Mouse (Mus musculus): ENCODE data around the gene Kif3b.
A peak's percentile ranks its signal among the peaks of the same experiment; 100 is the strongest.

Kif3b gene

DNA sequence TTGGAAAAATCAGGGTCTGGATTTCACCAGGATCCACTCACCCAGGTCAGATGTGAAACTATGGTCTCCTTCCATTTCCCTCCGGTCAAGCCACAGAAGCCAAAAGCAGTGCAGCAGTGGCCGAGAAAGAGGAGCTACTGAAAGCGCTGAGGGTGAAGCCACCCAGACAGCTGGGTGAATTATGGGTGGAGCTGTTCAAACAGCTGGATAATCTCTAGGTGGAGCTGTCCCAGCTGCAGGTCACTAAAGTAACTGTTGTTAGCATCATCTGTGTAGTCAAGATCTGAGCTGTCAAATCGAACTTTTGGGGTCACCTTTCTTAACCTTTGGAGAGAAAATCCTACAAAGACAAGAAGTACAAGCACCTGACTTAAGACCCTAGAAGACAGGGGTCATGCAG lies 7.2 kb downstream of the Kif3b start:
- no peak for DNase-seq

DNA sequence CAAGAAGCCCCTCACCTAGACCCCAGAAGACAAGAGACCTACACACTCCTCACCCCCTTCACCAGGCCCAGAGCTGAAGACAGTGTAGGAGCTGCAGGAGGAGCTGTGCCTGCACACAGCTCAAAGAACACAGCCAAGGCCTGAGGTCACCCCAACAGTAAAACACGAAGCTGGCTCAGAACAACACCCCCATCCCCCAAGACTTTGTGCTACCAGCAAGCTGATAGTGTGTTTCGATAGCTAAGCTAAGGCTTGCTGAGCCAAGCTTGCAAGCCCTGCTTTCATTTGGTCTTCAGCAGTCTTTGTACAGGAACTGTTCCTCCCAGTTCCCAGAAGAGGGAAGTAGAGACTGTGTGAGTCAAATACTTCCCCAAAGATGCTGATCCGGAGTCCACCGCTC lies 7.7 kb downstream of the Kif3b start:
- DNase-seq, result no peak

DNA sequence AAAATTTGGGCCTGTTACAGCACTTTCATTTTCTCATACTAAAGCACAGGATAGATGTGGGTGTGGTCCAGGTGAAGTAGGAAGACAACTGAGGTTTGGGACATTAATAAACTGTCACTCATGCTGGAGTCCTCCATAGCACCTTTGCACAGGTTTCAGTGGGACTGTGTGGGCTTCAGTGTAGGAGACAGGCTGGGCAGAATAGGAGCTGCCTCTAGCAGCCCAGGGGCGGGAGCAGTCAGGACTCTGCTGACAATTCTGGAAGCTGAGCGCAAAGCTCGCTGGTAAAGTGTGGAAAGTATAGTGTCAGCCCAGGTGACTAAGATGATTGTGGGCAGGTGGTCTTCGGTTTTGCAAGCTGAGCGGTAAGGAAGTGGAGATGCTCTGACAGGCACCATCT lies 9.9 kb downstream of the Kif3b start:
- no peak for DNase-seq

DNA sequence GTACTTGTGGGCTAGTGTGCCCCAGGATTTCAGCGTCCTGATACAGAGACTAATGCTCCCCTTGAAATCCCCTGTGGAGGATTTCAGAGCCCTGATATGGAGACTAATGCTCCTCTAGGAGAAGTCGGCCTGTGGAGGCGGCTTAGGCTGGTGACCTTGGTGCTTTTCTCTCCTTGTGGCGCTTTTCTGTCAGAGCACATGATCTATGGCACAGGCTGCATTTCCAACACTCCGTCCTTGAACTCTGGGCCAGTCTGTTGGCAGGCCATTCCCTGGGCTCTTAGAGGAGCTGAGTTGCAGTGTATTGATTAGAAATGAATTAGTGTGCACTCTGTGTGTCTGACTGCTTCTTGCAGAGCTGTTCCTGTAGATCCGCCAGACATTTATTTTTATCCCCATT lies 14.0 kb downstream of the Kif3b start:
- no peak for DNase-seq

DNA sequence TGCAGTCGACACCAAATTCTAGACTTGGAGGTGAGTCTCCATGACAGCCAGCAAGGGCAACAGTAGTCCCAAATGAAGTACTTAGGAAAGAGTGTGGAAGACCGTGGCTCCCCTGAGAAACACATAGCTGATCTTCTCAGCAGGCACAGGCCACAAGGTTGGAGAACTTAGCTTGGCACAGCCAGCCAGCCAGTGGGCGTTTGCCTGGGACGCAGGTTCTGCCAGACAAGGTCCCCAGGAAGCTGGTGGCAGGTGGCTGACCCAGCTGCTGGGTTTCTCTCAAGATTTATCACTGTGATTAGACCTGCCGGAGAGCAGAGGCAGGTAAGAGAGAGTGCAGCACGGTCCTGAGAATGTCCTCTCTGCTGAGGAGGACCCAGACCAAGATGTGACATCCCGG lies 17.4 kb downstream of the Kif3b start:
- DNase-seq, result no peak

DNA sequence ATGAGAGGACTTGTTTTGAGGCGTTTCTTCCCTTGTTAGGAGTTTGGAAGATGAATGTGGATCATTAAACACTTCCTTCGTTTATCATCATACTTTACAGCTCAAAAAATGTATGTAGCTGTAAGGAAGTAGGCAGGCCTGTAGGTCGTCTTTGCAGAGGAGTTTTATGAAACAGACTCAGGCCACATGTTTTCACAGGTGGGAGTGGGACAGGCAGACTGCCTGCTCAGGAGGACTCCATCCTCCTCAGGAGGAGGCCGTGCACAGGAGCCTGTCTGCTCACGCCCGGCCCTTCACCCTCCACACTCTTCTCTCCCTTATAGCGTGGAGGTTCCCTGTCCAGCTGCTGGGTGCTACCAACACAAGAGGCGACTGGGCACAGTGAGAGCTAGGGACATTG lies 17.9 kb downstream of the Kif3b start:
- DNase-seq, result no peak

DNA sequence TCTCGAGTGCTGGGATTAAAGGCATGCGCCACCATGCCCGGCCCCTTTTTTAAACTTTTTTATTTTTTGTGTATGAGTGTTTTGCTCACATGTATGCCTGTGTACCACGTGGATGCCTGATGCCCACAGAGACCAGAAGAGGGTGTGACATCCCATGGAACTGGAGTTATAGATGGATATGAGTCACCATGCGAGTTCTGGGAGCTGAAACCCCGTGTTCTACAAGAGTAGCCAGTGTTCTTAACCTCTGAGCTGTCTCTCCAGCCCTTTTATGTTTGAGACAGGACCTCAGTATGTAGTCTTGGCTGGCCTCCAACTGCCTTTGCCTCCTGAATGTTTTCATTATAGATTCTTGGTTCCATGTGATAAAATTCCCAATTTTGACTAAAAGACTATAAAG lies 19.0 kb downstream of the Kif3b start:
- no peak for DNase-seq

DNA sequence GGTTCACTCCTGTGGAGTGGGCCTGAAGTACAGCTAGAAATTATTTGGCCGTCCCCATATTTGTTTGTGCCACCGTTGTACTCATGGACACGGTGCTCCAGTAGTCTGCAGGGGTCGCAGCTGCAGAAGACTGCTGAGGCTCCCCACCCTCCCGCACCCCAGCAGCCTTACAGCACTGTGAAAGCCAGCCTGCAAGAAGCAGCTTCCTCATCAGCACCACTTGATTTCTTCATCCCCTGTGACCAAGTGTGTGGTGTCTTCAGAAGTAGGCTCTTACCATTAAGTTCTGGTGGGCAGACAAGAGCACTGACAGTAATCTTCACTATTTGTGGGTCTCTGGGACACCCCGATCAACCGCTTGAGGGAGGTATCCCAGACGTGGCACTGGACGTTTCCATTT lies 21.7 kb downstream of the Kif3b start:
- DNase-seq, result no peak

DNA sequence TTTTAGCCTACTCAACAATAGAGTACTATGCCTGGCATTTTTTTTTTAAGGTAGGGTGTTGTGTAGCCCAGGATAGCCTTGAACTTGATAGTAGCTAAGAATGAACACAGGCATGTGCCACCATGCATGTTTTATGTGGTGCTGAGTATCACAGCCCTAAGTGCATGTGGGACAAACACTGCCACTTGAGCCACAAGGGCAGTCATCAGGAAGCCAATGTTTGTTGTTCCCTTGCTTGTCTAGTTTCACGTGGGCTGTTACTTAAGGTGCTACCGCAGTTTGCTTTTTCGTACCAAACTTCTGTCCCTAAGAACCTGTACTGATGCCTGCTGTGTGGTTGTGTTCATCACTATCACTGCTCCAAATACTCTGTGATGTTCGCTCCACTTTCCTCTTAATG lies 27.2 kb downstream of the Kif3b start:
- DNase-seq, result no peak

DNA sequence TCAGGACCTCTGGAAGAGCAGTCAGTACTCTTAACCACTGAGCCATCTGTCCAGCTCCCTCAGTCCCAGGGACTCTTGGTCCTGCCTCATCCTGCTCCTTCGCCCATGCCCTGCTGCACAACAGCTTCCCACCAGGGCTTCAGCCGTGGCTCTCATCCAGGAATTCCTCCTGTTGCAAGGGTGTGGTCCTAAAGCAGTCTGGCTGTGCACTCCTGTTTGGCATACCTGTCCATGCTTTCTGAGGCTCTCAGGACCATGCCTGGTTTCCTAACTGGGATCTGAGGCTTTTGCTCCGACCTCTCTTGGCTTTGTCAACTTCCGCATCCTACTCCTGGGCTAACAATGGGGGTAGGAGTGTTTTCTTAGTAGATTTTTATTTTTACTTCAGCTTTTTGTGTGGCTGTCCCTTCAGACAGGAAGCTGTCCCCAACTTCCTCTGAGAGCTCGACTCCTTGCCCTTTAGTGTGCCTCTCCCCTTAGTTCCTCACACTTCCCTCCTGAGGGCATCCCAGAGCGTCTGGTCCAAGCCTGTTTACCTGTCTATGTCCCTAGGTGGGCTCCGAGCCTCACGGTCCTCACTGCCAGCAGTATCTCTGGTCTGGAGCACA lies 27.9 kb downstream of the Kif3b start:
- DNase-seq, result no peak

DNA sequence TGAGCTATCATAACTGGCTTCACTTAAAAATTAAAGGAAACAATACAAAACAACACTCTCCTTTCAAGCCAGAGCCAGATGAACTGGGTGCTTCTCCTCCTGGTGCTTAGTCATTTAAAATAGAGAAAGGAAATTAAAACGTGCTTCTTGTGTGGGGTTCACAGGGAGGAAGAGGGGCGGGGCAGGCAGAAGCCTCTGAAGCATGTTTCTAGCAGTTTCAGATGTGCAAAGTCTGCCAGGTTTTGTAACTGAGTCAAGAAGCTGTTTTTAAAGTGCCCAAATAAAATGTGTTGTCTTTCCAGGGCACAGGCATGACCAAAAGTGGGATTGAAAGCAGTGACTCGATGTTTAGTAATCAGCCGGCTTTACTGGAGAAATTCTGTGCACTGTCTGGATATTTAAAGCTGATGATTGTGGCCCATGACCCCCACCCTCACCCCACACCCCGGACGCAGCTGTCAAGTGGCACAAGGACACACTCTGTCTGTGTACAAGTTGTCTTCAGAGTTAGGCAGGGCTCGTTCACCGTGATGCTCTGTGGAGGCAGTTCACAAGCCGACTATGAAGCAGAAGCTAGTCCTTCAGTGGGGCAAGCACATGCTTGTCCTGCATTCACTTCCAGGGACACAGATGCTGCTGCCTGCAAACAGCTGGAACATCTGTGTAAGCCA lies 34.6 kb downstream of the Kif3b start:
- DNase-seq, result no peak

DNA sequence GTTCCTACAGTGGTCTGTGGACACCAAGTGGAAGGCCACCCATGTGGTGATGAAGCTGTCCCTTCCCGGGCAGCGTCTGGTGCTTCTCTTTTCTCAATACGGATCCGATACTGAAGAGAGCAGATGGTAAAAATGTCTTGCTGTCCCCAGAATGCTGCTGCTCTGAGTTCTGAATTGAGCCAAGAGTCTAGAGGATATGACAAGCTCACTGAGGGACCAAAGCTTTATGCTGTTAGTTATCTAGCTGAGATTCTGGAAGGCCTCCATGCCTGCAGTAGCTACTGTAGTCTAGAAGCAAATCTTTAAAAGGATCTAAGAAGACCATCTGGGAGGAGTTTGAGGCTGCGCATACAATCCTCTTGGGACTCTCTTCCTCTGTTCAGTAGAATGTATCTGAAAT lies 41.1 kb downstream of the Kif3b start:
- DNase-seq, result no peak

DNA sequence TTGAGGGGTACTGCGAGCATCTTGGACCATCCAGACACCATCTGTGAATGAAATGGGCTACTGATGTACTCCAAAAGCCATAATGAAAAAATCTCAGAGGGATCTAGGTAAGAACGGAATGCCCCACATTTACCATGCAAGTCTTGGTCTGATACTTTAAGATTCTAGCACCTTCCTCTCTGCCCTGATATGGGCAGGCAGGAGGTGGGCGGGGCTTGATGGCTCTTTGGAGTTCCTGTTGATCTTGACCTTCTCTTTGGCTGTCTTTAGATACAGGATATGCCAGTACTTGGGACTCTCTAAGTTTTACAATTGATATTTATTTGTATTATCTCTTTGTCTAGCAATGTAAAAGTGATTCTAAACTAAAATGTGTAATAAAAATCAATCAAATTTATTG lies 41.8 kb downstream of the Kif3b start:
- no peak for DNase-seq

DNA sequence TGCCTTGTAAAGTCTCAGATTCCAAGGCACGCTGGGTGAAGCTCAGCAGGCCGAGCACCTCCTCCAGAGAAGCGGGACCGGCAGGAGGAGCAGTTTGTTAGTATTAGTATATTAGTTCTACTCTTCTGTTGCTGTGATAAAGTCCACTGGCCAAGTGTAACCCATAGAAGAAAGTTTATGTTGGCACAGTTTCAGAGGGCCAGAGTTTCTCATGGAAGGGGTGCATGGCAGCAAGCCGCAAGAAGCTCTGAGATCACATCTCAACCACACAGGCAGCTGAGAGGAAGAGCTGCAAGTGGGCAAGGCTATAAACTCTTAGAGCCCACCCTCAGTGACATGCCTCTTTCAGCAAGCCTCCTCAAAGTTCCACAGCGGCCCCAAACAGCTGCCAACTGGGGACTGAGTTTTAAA lies 42.6 kb downstream of the Kif3b start:
- DNase-seq, result no peak

DNA sequence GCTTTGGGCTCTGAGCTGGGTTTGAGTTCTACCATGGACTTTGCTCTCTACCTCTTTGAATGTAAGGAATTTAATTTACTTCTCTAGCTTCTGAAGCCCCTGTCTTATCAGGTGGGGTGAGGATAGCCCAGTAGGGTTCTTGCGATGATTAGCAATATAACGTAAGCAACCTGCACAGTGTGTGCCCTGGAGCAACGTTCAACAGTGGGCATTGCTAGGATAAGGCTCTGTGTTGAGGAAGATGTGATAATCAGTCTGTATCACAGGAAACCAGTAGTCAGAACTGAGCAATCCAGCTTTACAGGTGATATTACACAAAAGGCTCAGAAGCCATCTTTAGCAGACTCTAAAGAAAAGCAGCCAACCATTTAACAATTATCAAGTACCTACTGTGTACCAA lies 43.1 kb downstream of the Kif3b start:
- no peak for DNase-seq

DNA sequence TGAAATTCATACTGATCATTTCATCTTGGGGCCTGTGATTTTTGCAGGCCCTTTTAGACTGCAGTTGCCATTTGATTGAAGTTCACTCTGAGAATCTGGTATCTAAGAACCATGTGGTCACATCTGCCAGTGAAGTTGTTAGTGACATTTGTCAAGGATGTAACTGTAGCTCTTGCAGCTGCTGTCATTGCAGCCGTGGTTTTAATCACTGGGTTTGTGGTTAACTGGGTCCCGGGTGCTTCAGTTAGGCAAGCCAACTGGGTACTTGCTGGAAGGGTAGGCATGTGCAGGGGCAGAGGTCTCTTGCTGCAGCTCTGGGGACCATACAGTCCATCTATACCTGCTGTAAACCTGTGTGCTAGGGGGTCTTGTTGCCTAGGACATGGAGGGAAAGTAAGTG lies 44.9 kb downstream of the Kif3b start:
- no peak for DNase-seq

DNA sequence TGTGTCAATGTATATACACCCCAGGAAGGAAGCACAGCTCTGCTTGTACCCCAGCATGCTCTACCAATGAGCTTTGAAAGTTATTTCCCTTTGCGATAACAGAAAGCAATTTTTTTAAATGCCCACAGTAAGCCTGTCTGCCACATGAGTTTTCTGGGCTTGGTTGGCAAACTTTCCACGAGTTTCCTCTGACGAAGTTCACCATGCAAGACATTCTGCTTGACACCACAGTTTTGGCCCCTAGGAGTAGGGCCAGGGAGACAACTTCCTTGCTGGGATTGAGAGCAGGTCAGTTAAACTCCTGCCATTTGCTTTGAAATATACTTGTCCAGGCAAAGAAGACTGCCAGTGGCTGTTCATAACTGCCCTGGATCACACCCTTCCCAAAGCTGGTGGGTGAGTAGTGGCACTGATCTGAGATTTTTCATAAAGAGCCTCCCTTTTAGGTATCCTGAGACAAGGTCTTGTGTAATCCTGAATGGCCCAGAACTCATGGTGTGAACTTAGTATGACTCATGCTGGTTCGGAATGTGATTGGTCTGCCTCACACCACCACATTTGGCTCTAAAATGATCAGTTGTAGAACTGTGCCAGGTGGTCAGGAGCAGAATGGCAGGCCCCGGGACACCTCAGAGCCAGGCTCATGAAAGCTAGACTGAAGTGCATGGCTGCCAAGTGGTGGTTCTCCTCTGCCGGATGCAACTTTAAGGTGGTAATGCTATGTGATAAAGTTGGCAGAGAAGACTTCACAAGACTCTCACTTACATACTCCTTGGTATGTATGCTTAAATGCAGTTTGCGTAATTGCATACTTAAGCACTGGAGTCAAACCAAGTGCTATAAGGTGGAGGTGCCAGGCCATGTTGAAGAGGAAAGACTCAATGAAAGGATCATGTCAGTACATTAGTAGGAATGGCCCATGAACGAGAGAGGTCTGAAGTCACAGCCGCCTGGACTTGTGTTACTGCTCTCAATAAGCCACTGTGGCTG lies 47.4 kb downstream of the Kif3b start:
- DNase-seq, result no peak

DNA sequence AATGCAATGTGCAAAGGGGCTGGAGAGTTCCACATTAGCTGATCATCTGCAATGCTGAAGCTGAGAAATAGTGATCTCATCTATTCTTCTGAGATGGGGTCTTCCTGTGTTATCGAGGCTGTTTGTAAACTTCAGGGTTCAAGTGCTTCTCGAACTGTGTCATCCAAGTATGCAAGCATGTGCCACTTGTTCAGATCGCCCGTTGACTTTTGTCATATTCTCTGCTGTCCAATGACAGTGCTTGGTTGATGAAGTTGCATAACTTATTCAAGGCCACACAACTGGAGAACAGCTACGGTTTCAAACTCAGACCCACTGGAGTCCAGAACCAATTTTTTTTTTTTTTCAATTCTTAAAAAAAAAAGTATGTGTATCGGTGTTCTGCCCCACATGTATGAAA lies 51.0 kb downstream of the Kif3b start:
- DNase-seq, result no peak

DNA sequence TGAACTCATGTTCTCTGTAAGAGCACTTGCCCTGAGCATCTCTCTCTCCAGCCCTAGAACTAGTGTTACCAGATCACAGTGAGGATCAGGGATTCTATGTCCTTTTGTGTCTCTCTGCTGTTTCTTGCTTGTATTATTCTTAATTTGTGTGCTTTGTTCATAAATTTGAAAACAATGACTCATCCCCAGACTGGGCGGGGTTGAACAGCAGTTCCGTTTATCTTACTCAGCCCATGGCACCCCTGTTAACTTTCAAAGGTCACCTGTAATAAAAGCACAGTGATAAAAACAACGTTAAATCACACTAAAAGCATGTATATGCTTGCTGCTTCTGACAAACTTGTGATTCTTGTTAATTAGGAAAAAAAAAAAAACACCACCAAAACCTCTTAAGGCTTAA lies 51.4 kb downstream of the Kif3b start:
- DNase-seq, result no peak

DNA sequence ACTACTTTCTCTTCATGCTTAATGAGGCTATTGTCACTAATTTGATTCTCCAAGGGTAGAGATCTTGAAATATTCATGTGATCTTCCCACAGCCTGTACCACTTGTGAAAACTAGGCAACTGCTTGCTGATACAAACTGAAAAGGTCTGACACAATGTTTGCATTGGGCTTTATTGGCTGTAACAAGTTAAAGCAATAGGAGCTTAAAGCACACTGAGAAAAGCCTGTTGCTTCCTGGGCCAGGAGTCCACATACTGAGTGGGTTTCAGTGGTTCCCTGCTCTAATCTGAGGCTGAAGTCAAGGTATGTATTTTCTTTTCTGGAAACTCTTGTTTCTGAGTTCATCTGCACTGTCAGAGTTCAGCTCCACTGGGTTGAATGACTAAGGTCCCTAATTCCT lies 52.0 kb downstream of the Kif3b start:
- no peak for DNase-seq

DNA sequence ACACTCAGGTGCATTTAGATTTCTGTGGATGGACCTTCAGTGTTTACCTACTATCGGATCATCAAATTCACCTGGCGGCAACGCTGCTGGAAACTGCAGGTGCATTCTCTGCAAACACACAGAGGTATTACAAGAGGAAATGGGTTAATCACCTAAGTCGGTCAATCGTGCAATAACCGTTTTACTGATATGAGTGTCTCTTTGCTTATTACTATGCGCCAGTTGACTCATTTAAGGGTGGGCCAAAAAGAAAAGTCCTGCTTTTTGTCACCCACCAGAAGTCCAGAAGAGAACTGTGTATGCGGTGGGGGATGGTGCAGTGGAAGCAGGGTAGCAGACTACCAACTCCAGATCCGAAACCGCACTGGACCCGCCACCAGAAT lies 53.8 kb downstream of the Kif3b start:
- peak; percentile 17 for DNase-seq

DNA sequence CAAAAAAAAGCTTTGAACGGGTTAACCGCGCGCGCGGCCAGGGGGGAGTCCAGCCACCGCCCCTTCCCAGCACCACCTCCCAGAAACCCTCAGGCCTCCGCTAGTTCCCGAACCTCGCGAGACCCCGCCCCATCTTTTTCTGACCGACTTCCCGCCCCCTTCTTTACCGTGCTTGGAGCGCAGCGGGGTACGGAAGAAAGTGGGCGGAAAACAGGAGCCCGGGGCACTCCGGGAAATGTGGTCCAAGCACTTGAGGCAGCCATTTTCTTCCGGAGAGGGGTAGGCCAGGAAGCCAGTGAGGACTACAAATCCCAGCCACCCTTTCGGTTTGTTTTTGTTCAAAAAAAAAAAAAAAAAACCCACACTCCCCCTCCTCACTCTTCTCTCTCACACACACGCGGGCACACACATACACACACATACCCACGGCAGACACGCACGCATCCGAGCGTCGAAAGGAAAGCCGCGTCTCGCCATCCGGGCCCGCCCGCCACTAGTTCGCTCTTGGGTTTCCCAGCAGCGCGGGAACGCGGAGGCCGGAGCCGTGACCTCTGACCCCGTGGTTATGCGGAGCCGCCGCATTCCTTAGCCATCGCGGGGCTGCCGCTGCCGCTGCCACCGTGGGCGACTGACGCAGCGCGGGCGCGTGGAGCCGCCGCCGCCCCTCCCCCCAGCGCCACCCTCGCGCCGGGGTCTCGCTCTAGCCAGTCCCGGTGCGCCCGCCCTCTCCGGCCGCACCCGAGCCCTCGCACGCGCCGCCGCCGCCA lies 54.4 kb downstream of the Kif3b start, which contains the start of gene Asxl1:
Asxl1 (plus strand) TSS at position 376 of the 767 bp plus-strand sequence.
- DNase-seq, result peak; percentile 92
